Mouse (Mus musculus) heart, embryonic 15.5 days (tissue): ENCODE measurements at regions not wholly inside any gene's neighbourhood (a gene's known extent, or its start where the extent isn't known, plus 50 kb on each side); places are given as distances from the start of the nearest gene placed in this dataset.

Experiments used
- ATAC-seq: fragments of 200-750 bp; cut with Nextera tagmentation; replicated peaks from 2 replicates; pipeline ENCODE4 v1.8.0; 2017; ENCODE audit warnings: low read depth, moderate TSS enrichment; ENCODE audit not compliant: insufficient number of reproducible peaks, insufficient read depth, low FRiP score
- H3K27ac ChIP-seq: fragments of 300-500 bp; sonication (generic); 2 replicates; pipeline ENCODE4 v1.5.1; 2015; ENCODE audit warnings: mild to moderate bottlenecking, inconsistent platforms
- H3K27me3 ChIP-seq: fragments of 300-500 bp; sonication (generic); 2 replicates; pipeline ENCODE4 v1.6.1; 2015; ENCODE audit warnings: inconsistent platforms
- H3K36me3 ChIP-seq: fragments of 300-500 bp; sonication (generic); 2 replicates; pipeline ENCODE4 v1.6.1; 2015; ENCODE audit warnings: mild to moderate bottlenecking, inconsistent platforms
- H3K4me1 ChIP-seq: fragments of 300-500 bp; sonication (generic); replicated peaks from 2 replicates; pipeline ENCODE4 v1.6.1; 2015; ENCODE audit warnings: inconsistent platforms
- H3K4me2 ChIP-seq: fragments of 300-500 bp; sonication (generic); 2 replicates; pipeline ENCODE4 v1.6.1; 2015; ENCODE audit warnings: inconsistent platforms, mild to moderate bottlenecking, moderate library complexity
- H3K4me3 ChIP-seq: fragments of 300-500 bp; sonication (generic); 2 replicates; pipeline ENCODE4 v1.5.1; 2015; ENCODE audit warnings: mild to moderate bottlenecking, inconsistent platforms
- H3K9ac ChIP-seq: fragments of 300-500 bp; sonication (generic); 2 replicates; pipeline ENCODE4 v1.6.1; 2015; ENCODE audit warnings: mild to moderate bottlenecking, inconsistent platforms
- H3K9me3 ChIP-seq: fragments of 300-500 bp; sonication (generic); replicated peaks from 2 replicates; pipeline ENCODE4 v1.6.1; 2016; ENCODE audit warnings: inconsistent platforms
- WGBS: fragments of 180-500 bp; shearing (Covaris S2); methylation state at CpG from one replicate; pipeline ENCODE4 v1.1.7; 2015; ENCODE audit warnings: mixed read lengths; 5-methylcytosine and 5-hydroxymethylcytosine counted together

- Histone ChIP-seq H3K27me3 (no peaks in the 10 kb centered on the region), H3K36me3 (no peaks in the 10 kb centered on the region), H3K9me3 (no peaks in the 10 kb centered on the region), H3K27ac (no peak overlapping the region), H3K4me2 (no peak overlapping the region), H3K4me3 (no peak overlapping the region), H3K9ac (no peak overlapping the region), H3K4me1 (no peaks in the 10 kb centered on the region)
- WGBS: 79% methylated on average over 6 of the region's 6 CpGs
- ATAC-seq: no peak
These were observed 223.7 kb upstream of the Cblb start for GRCm38 (mm10) chr16:51807323-51807722.

GRCm38 (mm10) chr16:51809120-51809519 is 221.9 kb upstream of the Cblb start:
- ATAC-seq: peak; percentile 70
- no peaks in the 10 kb centered on the region for H3K4me1 ChIP-seq
- no peaks in the 10 kb centered on the region for H3K27me3 ChIP-seq
- H3K36me3 ChIP-seq: no peaks in the 10 kb centered on the region
- no peak overlapping the region for H3K9ac ChIP-seq
- no peaks in the 10 kb centered on the region for H3K9me3 ChIP-seq
- H3K4me3 ChIP-seq: no peak overlapping the region
- peak overlapping the region; percentile 22; the same call in 1 of the 2 replicates for H3K27ac ChIP-seq
- no peak overlapping the region for H3K4me2 ChIP-seq
- WGBS: 39% methylated on average over 2 of the region's 2 CpGs

- no peak for ATAC-seq
- WGBS: 86% methylated on average over 1 of the region's 1 CpGs
- H3K4me3 ChIP-seq: no peak overlapping the region
These were observed 220.0 kb upstream of the Cblb start for GRCm38 (mm10) chr16:51811073-51811472.

GRCm38 (mm10) chr16:51842770-51843169 is 188.3 kb upstream of the Cblb start:
- H3K4me3 ChIP-seq: no peak overlapping the region
- WGBS: 76% methylated on average over 3 of the region's 3 CpGs
- H3K9ac ChIP-seq: no peak overlapping the region
- no peak for ATAC-seq
- H3K27me3 ChIP-seq: no peaks in the 10 kb centered on the region
- H3K9me3 ChIP-seq: no peaks in the 10 kb centered on the region
- no peaks in the 10 kb centered on the region for H3K4me1 ChIP-seq
- no peak overlapping the region for H3K4me2 ChIP-seq
- no peaks in the 10 kb centered on the region for H3K36me3 ChIP-seq
- H3K27ac ChIP-seq: no peak overlapping the region

More at GRCm38 (mm10) chr16:51811073-51811472, 220.0 kb upstream of the Cblb start:
- H3K9ac ChIP-seq: no peak overlapping the region
- no peaks in the 10 kb centered on the region for H3K9me3 ChIP-seq
- H3K36me3 ChIP-seq: no peaks in the 10 kb centered on the region
- H3K27me3 ChIP-seq: no peaks in the 10 kb centered on the region
- H3K27ac ChIP-seq: no peak overlapping the region
- H3K4me1 ChIP-seq: no peaks in the 10 kb centered on the region
- no peak overlapping the region for H3K4me2 ChIP-seq

DNA sequence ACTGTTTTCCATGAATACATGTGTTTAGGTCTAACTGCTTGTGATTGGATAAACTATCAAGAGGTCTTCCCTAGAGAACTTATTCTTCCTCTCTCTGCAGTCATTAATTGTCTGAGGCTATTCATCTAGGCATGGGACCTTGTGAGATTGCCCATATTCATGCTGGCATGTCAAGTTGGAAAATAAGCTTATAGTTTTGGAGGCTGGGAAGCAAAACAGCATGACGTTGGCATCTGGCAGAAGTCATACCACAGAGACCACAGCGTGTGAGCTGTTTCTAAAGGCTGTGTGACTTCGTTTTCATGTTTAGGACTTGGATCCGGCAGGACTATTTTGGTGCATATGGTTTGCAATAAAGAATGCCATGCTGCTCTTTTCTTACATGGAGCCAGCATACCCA is 185.5 kb upstream of the Cblb start:
- H3K27ac ChIP-seq: no peak overlapping the region
- no peak for ATAC-seq
- no peaks in the 10 kb centered on the region for H3K27me3 ChIP-seq
- H3K4me3 ChIP-seq: no peak overlapping the region
- WGBS: 86% methylated on average over 4 of the region's 4 CpGs
- no peaks in the 10 kb centered on the region for H3K36me3 ChIP-seq
- no peaks in the 10 kb centered on the region for H3K4me1 ChIP-seq
- no peak overlapping the region for H3K9ac ChIP-seq
- no peak overlapping the region for H3K4me2 ChIP-seq
- H3K9me3 ChIP-seq: no peaks in the 10 kb centered on the region

- no peak overlapping the region for H3K9ac ChIP-seq
- H3K4me1 ChIP-seq: no peaks in the 10 kb centered on the region
- no peak overlapping the region for H3K4me2 ChIP-seq
- no peaks in the 10 kb centered on the region for H3K36me3 ChIP-seq
- no peaks in the 10 kb centered on the region for H3K27me3 ChIP-seq
- no peak for ATAC-seq
- WGBS: 85% methylated on average over 4 of the region's 4 CpGs
- no peak overlapping the region for H3K27ac ChIP-seq
- H3K4me3 ChIP-seq: no peak overlapping the region
- no peaks in the 10 kb centered on the region for H3K9me3 ChIP-seq
These were observed 150.3 kb upstream of the Cblb start for GRCm38 (mm10) chr16:51880711-51881110.

GRCm38 (mm10) chr16:51881127-51881526 is 149.9 kb upstream of the Cblb start:
- ATAC-seq: no peak
- H3K4me1 ChIP-seq: no peaks in the 10 kb centered on the region
- no peak overlapping the region for H3K27ac ChIP-seq
- no peak overlapping the region for H3K4me3 ChIP-seq
- no peaks in the 10 kb centered on the region for H3K27me3 ChIP-seq
- H3K36me3 ChIP-seq: no peaks in the 10 kb centered on the region
- no peaks in the 10 kb centered on the region for H3K9me3 ChIP-seq
- WGBS: 84% methylated on average over 2 of the region's 2 CpGs
- H3K9ac ChIP-seq: no peak overlapping the region
- H3K4me2 ChIP-seq: no peak overlapping the region

- Histone ChIP-seq H3K27me3 (no peaks in the 10 kb centered on the region), H3K27ac (no peak overlapping the region), H3K4me2 (no peak overlapping the region), H3K4me3 (no peak overlapping the region), H3K36me3 (no peaks in the 10 kb centered on the region), H3K9me3 (no peaks in the 10 kb centered on the region), H3K9ac (no peak overlapping the region), H3K4me1 (no peaks in the 10 kb centered on the region)
- 79% methylated on average over 2 of the region's 2 CpGs for WGBS
- ATAC-seq: no peak
These were observed 147.2 kb upstream of the Cblb start for GRCm38 (mm10) chr16:51883813-51884212.

- WGBS: 85% methylated on average over 5 of the region's 5 CpGs
- ATAC-seq: no peak
These were observed 143.5 kb upstream of the Cblb start for GRCm38 (mm10) chr16:51887496-51887895.

GRCm38 (mm10) chr16:51905588-51905987 is 125.4 kb upstream of the Cblb start:
- no peak overlapping the region for H3K4me2 ChIP-seq
- no peak overlapping the region for H3K9ac ChIP-seq
- WGBS: 60% methylated on average over 2 of the region's 2 CpGs
- H3K27ac ChIP-seq: no peak overlapping the region
- H3K36me3 ChIP-seq: no peaks in the 10 kb centered on the region
- H3K4me3 ChIP-seq: no peak overlapping the region
- no peak for ATAC-seq
- H3K9me3 ChIP-seq: no peaks in the 10 kb centered on the region
- no peaks in the 10 kb centered on the region for H3K4me1 ChIP-seq
- no peaks in the 10 kb centered on the region for H3K27me3 ChIP-seq

More at GRCm38 (mm10) chr16:51887496-51887895, 143.5 kb upstream of the Cblb start:
- Histone ChIP-seq H3K9ac (no peak overlapping the region), H3K27ac (no peak overlapping the region), H3K4me3 (no peak overlapping the region), H3K4me1 (no peaks in the 10 kb centered on the region), H3K9me3 (no peaks in the 10 kb centered on the region), H3K4me2 (no peak overlapping the region), H3K27me3 (no peaks in the 10 kb centered on the region), H3K36me3 (no peaks in the 10 kb centered on the region)

DNA sequence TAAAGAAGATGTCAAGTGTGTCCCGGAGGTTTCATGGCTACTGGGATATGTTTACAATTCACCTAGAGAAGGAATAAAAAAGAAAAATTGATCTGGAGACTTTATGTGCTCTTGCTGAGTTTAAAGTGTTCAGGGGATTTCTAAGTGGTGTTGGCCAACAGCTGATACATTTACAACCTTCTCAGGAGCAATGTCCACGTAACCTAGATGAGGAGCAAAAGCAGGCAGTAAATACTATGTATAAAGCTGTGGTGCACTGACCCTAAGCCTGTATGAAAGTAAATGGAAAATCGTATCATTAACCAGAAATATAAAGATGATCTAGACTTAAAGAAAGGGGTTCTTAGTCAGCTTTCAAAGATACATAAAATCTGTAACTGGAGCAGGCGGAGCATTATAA is 124.3 kb upstream of the Cblb start:
- H3K27ac ChIP-seq: no peak overlapping the region
- H3K4me1 ChIP-seq: no peaks in the 10 kb centered on the region
- H3K4me2 ChIP-seq: no peak overlapping the region
- no peak overlapping the region for H3K9ac ChIP-seq
- H3K36me3 ChIP-seq: no peaks in the 10 kb centered on the region
- no peaks in the 10 kb centered on the region for H3K27me3 ChIP-seq
- H3K4me3 ChIP-seq: no peak overlapping the region
- ATAC-seq: no peak
- H3K9me3 ChIP-seq: no peaks in the 10 kb centered on the region
- WGBS: 83% methylated on average over 4 of the region's 4 CpGs

DNA sequence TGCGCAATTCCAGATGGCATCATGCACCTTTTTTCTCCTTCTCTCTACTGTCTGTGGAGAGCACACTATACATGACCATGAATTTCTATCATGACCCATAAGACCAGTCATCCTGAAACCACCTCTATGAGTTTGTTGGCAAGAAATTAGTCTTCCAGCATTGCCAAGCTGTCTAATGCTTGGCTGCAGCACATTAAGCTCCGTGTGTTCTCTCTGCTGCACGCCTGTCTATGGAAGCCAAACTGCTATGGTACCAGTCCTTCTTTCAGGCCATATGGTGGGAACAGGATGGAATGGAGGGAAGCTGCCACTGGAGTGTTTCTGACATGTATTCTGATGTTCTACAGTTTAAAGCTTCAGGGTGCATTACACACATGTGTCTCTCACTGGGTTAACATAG is 121.0 kb upstream of the Cblb start:
- H3K4me2 ChIP-seq: no peak overlapping the region
- H3K27me3 ChIP-seq: no peaks in the 10 kb centered on the region
- no peak overlapping the region for H3K4me3 ChIP-seq
- no peaks in the 10 kb centered on the region for H3K36me3 ChIP-seq
- no peak overlapping the region for H3K27ac ChIP-seq
- H3K9me3 ChIP-seq: no peaks in the 10 kb centered on the region
- WGBS: 80% methylated on average over 3 of the region's 3 CpGs
- no peaks in the 10 kb centered on the region for H3K4me1 ChIP-seq
- no peak for ATAC-seq
- H3K9ac ChIP-seq: no peak overlapping the region
